Mouse (Mus musculus) myocyte (in vitro differentiated cells): ENCODE measurements at regions not wholly inside any gene's neighbourhood (a gene's known extent, or its start where the extent isn't known, plus 50 kb on each side); places are given as distances from the start of the nearest gene placed in this dataset.

Source experiments
- H3K27me3 ChIP-seq: one replicate; pipeline ENCODE4 v1.6.1; 2011; ENCODE audit not compliant: control insufficient read depth, insufficient read depth, insufficient read length
- H3K36me3 ChIP-seq: one replicate; pipeline ENCODE4 v1.6.1; 2011; ENCODE audit not compliant: control insufficient read depth, insufficient read depth
- H3K4me2 ChIP-seq: one replicate; pipeline ENCODE4 v1.6.1; 2011; ENCODE audit warnings: low read depth, control low read depth
- H3K4me3 ChIP-seq: one replicate; pipeline ENCODE4 v1.5.1; 2011; ENCODE audit warnings: mild to moderate bottlenecking, control low read depth, moderate library complexity
- H3K79me2 ChIP-seq: one replicate; pipeline ENCODE4 v1.6.1; 2011; ENCODE audit not compliant: control insufficient read depth, insufficient read depth
- H3ac ChIP-seq: one replicate; pipeline ENCODE4 v1.6.1; 2011; ENCODE audit not compliant: control insufficient read depth, insufficient read length
- CEBPB ChIP-seq: IDR thresholded peaks from 2 replicates; pipeline ENCODE4 v1.6.1; 2011; ENCODE audit warnings: mild to moderate bottlenecking, moderate library complexity; ENCODE audit not compliant: poor library complexity, insufficient read depth, severe bottlenecking
- E2F4 ChIP-seq: IDR thresholded peaks from one replicate; pipeline ENCODE4 v1.6.1; 2011; ENCODE audit warnings: mild to moderate bottlenecking, control low read depth, moderate library complexity; ENCODE audit not compliant: insufficient read depth
- MAX ChIP-seq: IDR thresholded peaks from one replicate; pipeline ENCODE4 v1.6.1; 2011; ENCODE audit warnings: low read depth, mild to moderate bottlenecking, control low read depth
- MYOD1 ChIP-seq, 3 experiments: IDR thresholded peaks; one replicate each; pipeline ENCODE4 v1.6.1; 2011; ENCODE audit warnings: control low read depth in 2 of 3, low read depth in 2 of 3, mild to moderate bottlenecking in 2 of 3, moderate library complexity in 1 of 3; ENCODE audit not compliant: insufficient read length in 2 of 3, control insufficient read depth in 1 of 3
- MYOG ChIP-seq, 3 experiments: IDR thresholded peaks; one replicate each; pipeline ENCODE4 v1.6.1; 2011; ENCODE audit warnings: control low read depth in 2 of 3, low read depth in 2 of 3, mild to moderate bottlenecking in 2 of 3; ENCODE audit not compliant: insufficient read length in 2 of 3, control insufficient read depth in 1 of 3, insufficient read depth in 1 of 3
- POLR2A ChIP-seq: IDR thresholded peaks from one replicate; pipeline ENCODE4 v1.6.1; 2011; ENCODE audit warnings: low read depth, mild to moderate bottlenecking, control low read depth, moderate library complexity; ENCODE audit not compliant: insufficient read length
- POLR2AphosphoS2 ChIP-seq: IDR thresholded peaks from one replicate; pipeline ENCODE4 v1.6.1; 2011; ENCODE audit warnings: low read depth, control low read depth; ENCODE audit not compliant: insufficient read length
- REST ChIP-seq: IDR thresholded peaks from one replicate; pipeline ENCODE4 v1.6.1; 2011; ENCODE audit warnings: mild to moderate bottlenecking, control low read depth, moderate library complexity; ENCODE audit not compliant: insufficient read depth, insufficient read length
- SRF ChIP-seq: IDR thresholded peaks from one replicate; pipeline ENCODE4 v1.6.1; 2011; ENCODE audit warnings: low read depth; ENCODE audit not compliant: control insufficient read depth, insufficient read length
- TCF12 ChIP-seq: IDR thresholded peaks from one replicate; pipeline ENCODE4 v1.6.1; 2011; ENCODE audit warnings: mild to moderate bottlenecking, control low read depth; ENCODE audit not compliant: poor library complexity, insufficient read depth, severe bottlenecking
- TCF3 ChIP-seq: IDR thresholded peaks from one replicate; pipeline ENCODE4 v1.6.1; 2011; ENCODE audit warnings: low read depth, control low read depth; ENCODE audit not compliant: insufficient read length
- USF1 ChIP-seq: IDR thresholded peaks from one replicate; pipeline ENCODE4 v1.6.1; 2011; ENCODE audit warnings: low read depth, mild to moderate bottlenecking, control low read depth, moderate library complexity

- no peak for TF ChIP-seq MYOD1 (IDR thresholded peaks at IDR 0.05; ENCODE audit: control insufficient read depth in 1 of 3, insufficient read length in 2 of 3, low read depth in 2 of 3)
- Histone ChIP-seq H3K4me2 (no peak overlapping the region), H3K36me3 (no peaks in the 10 kb centered on the region), H3K4me3 (no peak overlapping the region), H3K79me2 (no peaks in the 10 kb centered on the region), H3K27me3 (no peaks in the 10 kb centered on the region), H3ac (no peak overlapping the region)
Observed at GRCm38 (mm10) chr14:9433081-9433590, 767.1 kb upstream of the 4930452B06Rik start.

- no peak overlapping the region for H3K4me3 ChIP-seq
- no peaks in the 10 kb centered on the region for H3K79me2 ChIP-seq
- no peaks in the 10 kb centered on the region for H3K27me3 ChIP-seq
- no peak overlapping the region for H3ac ChIP-seq
- H3K4me2 ChIP-seq: no peak overlapping the region
- H3K36me3 ChIP-seq: no peaks in the 10 kb centered on the region
- TF ChIP-seq CEBPB (no peak), REST (no peak), MYOD1 (IDR thresholded peaks at IDR 0.05; ENCODE audit: control insufficient read depth in 1 of 3, insufficient read length in 2 of 3, low read depth in 2 of 3) (no peak), POLR2AphosphoS2 (no peak), POLR2A (no peak), USF1 (no peak), TCF12 (no peak), SRF (no peak), E2F4 (no peak), TCF3 (no peak), MYOG (IDR thresholded peaks at IDR 0.05; ENCODE audit: control insufficient read depth in 1 of 3, insufficient read depth in 1 of 3, insufficient read length in 2 of 3, low read depth in 2 of 3) (no peak), MAX (no peak)
Observed at GRCm38 (mm10) chr14:9431798-9432197, 765.8 kb upstream of the 4930452B06Rik start.

GRCm38 (mm10) chr14:9411822-9412403 lies 745.9 kb upstream of the 4930452B06Rik start:
- Histone ChIP-seq H3K27me3 (no peaks in the 10 kb centered on the region), H3K4me3 (no peak overlapping the region), H3K79me2 (no peaks in the 10 kb centered on the region), H3K4me2 (no peak overlapping the region), H3K36me3 (no peaks in the 10 kb centered on the region), H3ac (no peak overlapping the region)
- TF ChIP-seq REST (no peak), POLR2AphosphoS2 (no peak), E2F4 (no peak), TCF3 (no peak), POLR2A (no peak), MAX (no peak), SRF (no peak), USF1 (no peak), MYOG (IDR thresholded peaks at IDR 0.05; ENCODE audit: control insufficient read depth in 1 of 3, insufficient read depth in 1 of 3, insufficient read length in 2 of 3, low read depth in 2 of 3) (no peak), CEBPB (no peak), TCF12 (no peak), MYOD1 (IDR thresholded peaks at IDR 0.05; ENCODE audit: control insufficient read depth in 1 of 3, insufficient read length in 2 of 3, low read depth in 2 of 3) (no peak)

- no peak overlapping the region for H3K4me2 ChIP-seq
Observed at GRCm38 (mm10) chr14:9403688-9404087, 737.6 kb upstream of the 4930452B06Rik start.

GRCm38 (mm10) chr14:9400861-9401260 lies 734.8 kb upstream of the 4930452B06Rik start:
- H3K4me3 ChIP-seq: no peak overlapping the region
- no peaks in the 10 kb centered on the region for H3K27me3 ChIP-seq
- H3K79me2 ChIP-seq: no peaks in the 10 kb centered on the region
- no peaks in the 10 kb centered on the region for H3K36me3 ChIP-seq
- H3K4me2 ChIP-seq: no peak overlapping the region
- TF ChIP-seq POLR2AphosphoS2 (no peak), E2F4 (no peak), REST (no peak), TCF12 (no peak), MAX (no peak), TCF3 (no peak), USF1 (no peak), SRF (no peak), MYOG (IDR thresholded peaks at IDR 0.05; ENCODE audit: control insufficient read depth in 1 of 3, insufficient read depth in 1 of 3, insufficient read length in 2 of 3, low read depth in 2 of 3) (no peak), POLR2A (no peak), MYOD1 (IDR thresholded peaks at IDR 0.05; ENCODE audit: control insufficient read depth in 1 of 3, insufficient read length in 2 of 3, low read depth in 2 of 3) (no peak), CEBPB (no peak)
- no peak overlapping the region for H3ac ChIP-seq

More at GRCm38 (mm10) chr14:9403688-9404087, 737.6 kb upstream of the 4930452B06Rik start:
- H3ac ChIP-seq: no peak overlapping the region
- H3K27me3 ChIP-seq: no peaks in the 10 kb centered on the region
- no peaks in the 10 kb centered on the region for H3K36me3 ChIP-seq
- no peak overlapping the region for H3K4me3 ChIP-seq
- H3K79me2 ChIP-seq: no peaks in the 10 kb centered on the region
- TF ChIP-seq TCF3 (no peak), MYOD1 (IDR thresholded peaks at IDR 0.05; ENCODE audit: control insufficient read depth in 1 of 3, insufficient read length in 2 of 3, low read depth in 2 of 3) (no peak), MAX (no peak), REST (no peak), POLR2A (no peak), TCF12 (no peak), E2F4 (no peak), MYOG (IDR thresholded peaks at IDR 0.05; ENCODE audit: control insufficient read depth in 1 of 3, insufficient read depth in 1 of 3, insufficient read length in 2 of 3, low read depth in 2 of 3) (no peak), USF1 (no peak)
